Mouse (Mus musculus): Measurements from ENCODE around the gene Arid5b.
A peak's percentile ranks its signal among the peaks of the same experiment; 100 is the strongest.

Arid5b gene

DNA sequence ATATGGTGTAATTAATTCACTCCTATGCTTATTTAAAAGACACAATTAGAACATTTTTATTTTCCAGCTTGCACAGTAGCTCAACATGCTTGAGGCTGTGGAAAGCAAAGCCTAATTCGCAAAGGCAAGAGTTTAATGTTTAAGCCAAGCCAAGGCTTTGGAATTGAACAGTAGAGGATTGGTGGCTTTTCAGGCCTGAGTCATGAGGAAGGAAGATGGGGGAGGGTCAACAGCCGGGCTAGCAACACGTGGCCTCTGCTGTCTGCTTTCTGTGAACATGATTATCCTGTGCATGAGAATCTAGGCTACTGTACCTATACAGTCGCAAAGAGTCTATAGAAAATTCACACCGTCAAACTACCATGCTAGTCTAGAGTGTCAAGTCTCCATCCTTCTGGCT lies 9.9 kb downstream of the Arid5b start:
- peak; percentile 27 for DNase-seq (ENCODE audit: low spot score)

GRCm38 (mm10) chr10:68263969-68264688 lies 14.4 kb downstream of the Arid5b start:
- DNase-seq (ENCODE audit: low spot score), result no peak

- no peak for DNase-seq (ENCODE audit: low spot score)
Measured at GRCm38 (mm10) chr10:68263296-68263968, 15.1 kb downstream of the Arid5b start.

DNA sequence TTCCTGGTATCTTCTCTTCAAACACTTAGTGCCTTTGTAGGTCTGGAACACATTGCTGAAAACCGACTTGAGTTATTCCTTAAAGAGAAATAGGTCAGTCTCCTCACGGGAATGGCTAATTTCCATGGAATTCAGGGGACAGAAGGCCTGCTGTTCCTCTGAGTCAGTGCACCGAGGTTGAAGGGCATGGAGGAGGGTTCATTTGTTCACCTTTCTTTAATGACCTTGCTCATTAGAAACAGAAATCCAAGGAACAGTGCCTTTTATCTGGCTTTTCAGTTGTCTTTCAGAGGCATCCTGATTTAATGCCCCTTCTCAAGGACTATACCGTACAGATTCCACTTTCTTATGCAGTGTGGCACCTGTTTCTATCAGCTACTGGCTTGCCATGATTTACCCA lies 18.9 kb downstream of the Arid5b start:
- DNase-seq (ENCODE audit: low spot score), result no peak

DNA sequence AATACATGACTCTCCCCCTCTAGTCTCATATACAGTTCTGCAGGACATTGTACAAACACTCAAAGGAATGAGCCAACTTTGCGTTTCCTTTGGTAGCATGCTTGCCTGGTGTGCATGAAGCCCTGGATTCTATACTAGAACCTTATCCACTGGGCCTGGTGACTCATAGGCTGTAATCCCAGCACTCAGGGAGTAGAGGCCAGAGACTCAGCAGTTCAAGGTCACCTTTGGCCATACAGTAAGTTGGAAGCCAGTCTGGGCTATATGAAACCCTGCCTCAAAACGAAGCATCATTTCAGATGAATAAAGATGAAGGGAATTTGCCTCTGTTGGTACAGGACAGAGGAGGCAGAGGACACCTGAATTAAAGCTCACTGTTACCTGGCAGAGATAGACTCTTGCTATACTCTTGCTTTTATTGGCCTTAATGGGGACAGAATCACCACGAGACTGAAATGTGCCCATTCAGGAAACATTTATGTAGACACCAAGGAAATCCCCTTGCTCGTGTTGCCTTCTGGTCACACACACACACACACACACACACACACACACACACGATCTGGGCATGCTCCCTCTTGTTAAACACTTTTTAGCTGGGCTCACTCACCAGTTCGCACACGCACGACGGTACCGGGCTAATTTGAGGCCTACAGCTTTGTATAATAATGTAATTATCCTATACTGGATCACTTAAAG lies 21.0 kb downstream of the Arid5b start:
- no peak for DNase-seq (ENCODE audit: low spot score)

- no peak for DNase-seq (ENCODE audit: low spot score)
Measured at GRCm38 (mm10) chr10:68256134-68256533, 22.4 kb downstream of the Arid5b start.

- DNase-seq (ENCODE audit: low spot score), result peak; percentile 32
Measured at GRCm38 (mm10) chr10:68253452-68254117, 25.0 kb downstream of the Arid5b start.

GRCm38 (mm10) chr10:68252650-68253049 lies 25.9 kb downstream of the Arid5b start:
- no peak for DNase-seq (ENCODE audit: low spot score)

GRCm38 (mm10) chr10:68249355-68249782 lies 29.2 kb downstream of the Arid5b start:
- DNase-seq (ENCODE audit: low spot score), result peak; percentile 31

GRCm38 (mm10) chr10:68248281-68249015 lies 30.1 kb downstream of the Arid5b start:
- no peak for DNase-seq (ENCODE audit: low spot score)

DNA sequence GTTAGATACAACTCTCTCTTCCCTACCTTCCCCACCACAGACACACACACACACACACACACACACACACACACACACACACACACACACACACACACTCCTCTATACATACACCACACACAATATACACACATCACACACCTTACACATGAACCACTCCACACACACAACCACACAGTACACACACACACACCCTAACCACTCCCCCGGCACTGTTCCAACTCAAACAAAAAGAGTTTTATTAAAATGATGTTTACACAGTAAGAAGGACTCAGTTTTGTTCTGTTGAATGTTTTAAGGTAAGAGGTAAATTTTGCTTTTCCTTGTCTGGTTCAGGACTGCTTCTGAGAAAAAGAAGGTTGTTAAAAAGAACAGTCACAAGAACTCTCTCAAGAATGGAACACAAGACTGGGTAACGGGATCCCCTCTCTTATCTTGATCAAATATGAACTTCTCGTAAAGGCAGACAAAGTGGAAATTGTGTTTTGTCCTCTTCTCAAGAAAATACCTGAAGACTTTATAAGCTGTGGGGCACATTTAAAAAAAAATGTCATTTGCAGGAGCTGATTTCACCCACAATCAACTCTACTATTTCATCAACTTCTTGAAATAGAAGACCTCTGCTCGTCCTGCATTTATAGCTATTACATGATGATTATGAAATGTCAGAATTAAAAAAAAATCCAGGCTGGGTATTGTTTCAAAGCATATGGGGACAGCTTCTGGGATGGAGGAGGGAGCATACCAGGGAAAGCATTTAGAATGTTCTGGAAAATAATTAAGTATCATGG lies 30.9 kb downstream of the Arid5b start:
- DNase-seq (ENCODE audit: low spot score), result no peak

DNA sequence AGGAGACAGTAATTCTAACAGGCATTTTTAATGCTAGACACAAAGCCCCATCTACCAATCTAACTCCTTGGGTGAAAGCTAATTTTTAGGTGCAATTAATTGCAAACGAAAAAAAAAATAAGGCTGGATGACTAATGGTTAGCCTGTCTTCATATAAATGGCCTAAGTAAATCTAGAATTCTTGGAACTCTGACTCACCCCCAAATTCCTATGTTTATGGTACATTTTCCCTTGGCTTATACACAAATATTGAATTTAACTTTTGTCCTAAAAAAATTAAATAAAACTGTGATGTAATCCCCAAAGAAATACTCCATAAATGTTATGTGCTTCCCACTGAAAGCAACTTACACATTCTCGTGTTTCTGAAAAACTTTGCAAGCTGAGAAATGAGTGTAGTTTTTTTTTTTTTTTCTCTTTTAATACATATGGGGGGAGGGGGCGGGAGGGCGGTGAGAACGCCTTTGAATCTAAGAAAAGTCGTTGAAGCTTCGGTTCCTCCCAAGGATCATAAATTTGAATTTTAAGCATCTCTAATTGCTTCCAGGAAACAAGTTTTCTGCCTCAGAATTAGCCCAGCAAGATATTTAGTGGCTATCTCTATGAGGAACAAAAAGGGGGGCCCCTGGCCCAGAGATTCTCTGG lies 31.8 kb downstream of the Arid5b start:
- DNase-seq (ENCODE audit: low spot score), result no peak

DNA sequence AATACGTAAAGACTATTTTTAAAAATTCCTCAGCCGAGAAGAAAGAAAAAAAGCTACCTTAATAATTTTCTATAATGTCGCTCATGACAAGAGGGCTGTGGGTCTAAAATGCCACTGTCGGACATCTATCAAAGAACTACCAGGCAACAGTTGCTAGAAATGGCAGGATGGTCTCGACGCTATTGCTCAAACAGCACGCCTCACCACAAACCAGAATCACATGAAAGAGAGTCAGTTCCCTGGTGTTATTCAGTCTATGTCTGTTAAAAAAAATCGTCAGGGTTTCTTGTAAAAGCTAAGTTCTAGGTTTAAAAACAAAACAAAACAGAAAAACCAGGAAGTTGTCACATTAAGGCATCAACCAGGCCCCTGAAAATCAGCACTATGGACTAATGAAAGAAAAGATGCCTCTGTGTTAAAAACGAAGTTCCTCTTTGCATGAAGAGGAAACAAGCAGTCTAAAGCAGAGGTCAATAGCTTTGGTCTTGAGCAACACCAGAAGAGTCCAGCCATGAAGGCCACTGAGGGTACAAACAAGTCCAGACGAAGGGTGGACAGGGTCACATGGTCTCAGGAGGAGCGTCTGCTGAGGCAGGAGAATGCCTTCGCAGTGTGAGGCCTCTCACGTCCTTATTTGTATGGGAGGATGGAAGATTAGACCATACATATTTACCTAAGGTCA lies 37.6 kb downstream of the Arid5b start:
- DNase-seq (ENCODE audit: low spot score), result no peak

- no peak for DNase-seq (ENCODE audit: low spot score)
Measured at GRCm38 (mm10) chr10:68240094-68240803, 38.3 kb downstream of the Arid5b start.

- no peak for DNase-seq (ENCODE audit: low spot score)
Measured at GRCm38 (mm10) chr10:68239426-68240070, 39.0 kb downstream of the Arid5b start.

DNA sequence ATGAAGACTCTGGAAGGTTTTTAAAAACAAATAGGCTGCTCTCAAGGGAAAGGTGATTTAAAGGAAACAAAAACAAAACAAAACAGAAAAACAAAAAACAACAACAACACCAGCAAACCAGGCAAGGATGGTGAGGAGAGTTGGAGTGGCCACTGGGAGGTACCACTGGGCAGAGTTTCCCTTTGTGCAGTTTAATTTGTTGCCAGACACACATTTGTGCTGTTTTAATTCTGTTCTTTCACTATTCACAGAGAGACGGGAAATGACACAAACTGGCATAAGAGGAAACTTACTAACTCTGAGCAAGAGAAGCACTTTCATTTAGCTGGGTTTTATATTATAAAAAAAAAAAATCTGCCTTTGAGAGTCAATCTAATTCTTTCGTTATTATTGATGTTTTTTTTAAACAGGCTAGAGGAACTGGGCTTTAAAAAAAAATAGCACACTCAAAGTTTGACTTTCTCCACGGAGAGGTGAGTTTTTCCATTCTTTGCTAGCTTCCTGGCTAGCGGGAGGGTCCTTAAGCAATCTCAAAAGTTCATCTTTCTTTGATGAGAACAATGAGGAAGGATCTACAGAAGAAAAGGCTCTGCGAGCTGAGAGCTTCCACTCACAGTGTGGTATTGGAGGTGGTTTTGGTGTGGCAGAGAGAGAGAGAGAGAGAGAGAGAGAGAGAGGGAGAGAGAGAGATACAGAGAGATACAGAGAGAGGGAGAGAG lies 39.7 kb downstream of the Arid5b start:
- no peak for DNase-seq (ENCODE audit: low spot score)

DNA sequence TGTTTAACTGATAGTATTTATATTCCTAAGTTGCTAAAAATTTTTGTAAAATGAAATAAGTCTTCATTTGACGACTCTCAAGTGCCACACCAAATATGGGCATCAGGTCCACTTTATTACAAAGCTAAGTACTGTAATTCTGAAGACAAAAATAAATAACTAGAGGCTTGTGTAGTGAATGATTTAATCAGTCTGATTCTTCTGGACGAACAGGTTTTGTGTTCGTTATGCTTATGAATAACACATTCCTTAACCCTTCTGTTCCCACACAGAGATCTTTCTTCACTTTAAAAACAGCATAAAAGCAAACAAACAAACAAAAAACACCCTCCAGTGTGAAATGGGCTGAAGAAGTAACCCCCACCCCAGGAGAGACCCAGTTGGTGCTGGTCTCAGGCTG lies 40.4 kb downstream of the Arid5b start:
- DNase-seq (ENCODE audit: low spot score), result no peak

- no peak for DNase-seq (ENCODE audit: low spot score)
Measured at GRCm38 (mm10) chr10:68236956-68237455, 41.5 kb downstream of the Arid5b start.
